Mouse (Mus musculus) erythroblast, embryonic 14.5 days (primary cell): ENCODE data around the gene Mocs1.

Experiments used
- GATA1 ChIP-seq: IDR thresholded peaks from 2 replicates; pipeline ENCODE4 v1.6.1; 2012; ENCODE audit warnings: low read length, inconsistent platforms, mixed read lengths
- TAL1 ChIP-seq: IDR thresholded peaks from 3 replicates; pipeline ENCODE4 v1.6.1; 2012; ENCODE audit warnings: low read length, inconsistent platforms, mixed read lengths

DNA sequence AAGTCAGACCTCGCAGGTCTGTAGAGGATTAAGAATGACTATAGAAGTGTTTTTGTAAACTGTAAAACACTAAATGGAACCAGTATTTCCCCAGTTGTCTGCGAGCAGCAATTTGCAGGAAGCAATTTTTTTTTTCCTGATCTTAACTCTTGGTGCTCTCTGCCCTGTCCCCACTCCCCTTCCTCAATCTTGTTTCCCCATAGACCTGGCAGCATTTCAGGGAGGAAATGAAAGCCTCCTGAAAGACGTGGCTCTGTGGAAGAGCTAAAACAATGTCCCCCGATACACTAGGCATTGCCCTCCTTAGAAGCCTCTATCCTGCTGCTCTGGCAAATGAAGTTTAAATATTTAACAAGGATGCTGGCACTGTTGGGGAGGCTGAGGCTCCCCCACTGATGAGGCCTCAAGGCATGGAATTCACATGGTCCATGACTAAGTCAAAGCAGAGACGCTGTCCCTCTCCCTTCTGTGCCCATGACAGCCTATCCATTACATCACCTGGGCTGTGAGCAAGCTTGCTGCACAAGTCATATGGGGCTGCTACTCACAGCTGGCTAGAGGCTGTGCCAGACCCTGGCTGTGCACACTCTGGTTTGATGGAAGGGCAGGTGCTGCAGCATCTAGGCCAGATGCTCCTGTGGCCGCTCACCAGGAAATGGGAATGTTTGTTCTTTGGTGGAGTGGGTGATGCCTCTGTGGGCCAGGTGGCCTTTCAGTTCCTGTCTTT, 43.8 kb upstream of the Mocs1 start:
- no peak for TF ChIP-seq GATA1
- no peak for TF ChIP-seq TAL1
